Mouse (Mus musculus) small intestine, adult 10 weeks (tissue): Measurements from ENCODE around the gene Brinp2. TPM values are rescaled to one million over a fixed set of nuclear protein-coding genes. Genes with fewer than 3 reads are reported as not detected.

Source experiments
- polyA plus RNA-seq: library from polyadenylated mRNA; stranded (reverse); fragments of 350-450 nt; fragmentation: Illumina TruSeq; extraction: RNeasy Lipid Tissue Mini Kit (QIAGEN cat#74804); gene quantifications from one replicate; pipeline ENCODE4 v1.2.3, GENCODE M21; 2014; ENCODE audit warnings: low replicate concordance

Gene Brinp2
- polyA plus RNA-seq: 0.19 TPM

GRCm38 (mm10) chr1:158356051-158356461 is at the start of gene Brinp2:
Gene Brinp2, minus strand, starts transcription at chr1:158356326.

GRCm38 (mm10) chr1:158361964-158362291 is 5.8 kb upstream of the Brinp2 start, which contains the start of gene Astn1:
Gene Astn1, plus strand, starts transcription at chr1:158362273.

Other genes with a start within 250 kb of the Brinp2 start
- 0.85 TPM for gene Astn1, start 5.9 kb upstream of the Brinp2 start, polyA plus RNA-seq